Mouse (Mus musculus) midbrain, postnatal 0 days (tissue): ENCODE measurements around the gene Svbp. TPM values are rescaled to one million over a fixed set of nuclear protein-coding genes. Genes with fewer than 3 reads are reported as not detected.
A peak's percentile ranks its signal among the peaks of the same experiment; 100 is the strongest.

Source experiments
- ATAC-seq: fragments of 200-750 bp; cut with Nextera tagmentation; 2 replicates; pipeline ENCODE4 v1.8.0; 2017; ENCODE audit warnings: moderate number of reproducible peaks, mild to moderate bottlenecking, moderate TSS enrichment, moderate library complexity; ENCODE audit not compliant: low FRiP score
- DNase-seq: peaks from one replicate; pipeline ENCODE4 v3.0.0-alpha.2; 2015; ENCODE audit warnings: low spot score
- H3K27ac ChIP-seq: fragments of 300-500 bp; sonication (generic); 2 replicates; pipeline ENCODE4 v1.5.1; 2014; ENCODE audit warnings: low read depth, mild to moderate bottlenecking, low read length, mixed read lengths
- H3K27me3 ChIP-seq: fragments of 300-500 bp; sonication (generic); 2 replicates; pipeline ENCODE4 v1.6.1; 2014; ENCODE audit warnings: low read length, control low read depth, mixed read lengths; ENCODE audit not compliant: insufficient read depth
- H3K36me3 ChIP-seq: fragments of 300-500 bp; sonication (generic); 2 replicates; pipeline ENCODE4 v1.6.1; 2014; ENCODE audit warnings: low read length, control low read depth, mixed read lengths; ENCODE audit not compliant: insufficient read depth
- H3K4me1 ChIP-seq: fragments of 300-500 bp; sonication (generic); 2 replicates; pipeline ENCODE4 v1.6.1; 2014; ENCODE audit warnings: mild to moderate bottlenecking, control low read depth, antibody characterized with exemption, low read length, mixed read lengths; ENCODE audit not compliant: insufficient read depth
- H3K4me2 ChIP-seq: fragments of 300-500 bp; sonication (generic); 2 replicates; pipeline ENCODE4 v1.6.1; 2014; ENCODE audit warnings: low read depth, mild to moderate bottlenecking, low read length, mixed read lengths; ENCODE audit not compliant: poor library complexity, severe bottlenecking
- H3K4me3 ChIP-seq: fragments of 300-500 bp; sonication (generic); 2 replicates; pipeline ENCODE4 v1.5.1; 2014; ENCODE audit warnings: low read depth, mild to moderate bottlenecking, low read length, moderate library complexity
- H3K9ac ChIP-seq: fragments of 300-500 bp; sonication (generic); replicated peaks from 2 replicates; pipeline ENCODE4 v1.6.1; 2014; ENCODE audit warnings: mild to moderate bottlenecking, low read length, moderate library complexity, mixed read lengths; ENCODE audit not compliant: poor library complexity, severe bottlenecking
- H3K9me3 ChIP-seq: fragments of 300-500 bp; sonication (generic); 2 replicates; pipeline ENCODE4 v1.6.1; 2016; ENCODE audit warnings: low read length, control low read depth
- CTCF ChIP-seq: IDR thresholded peaks from 2 replicates; pipeline ENCODE4 v1.5.1; 2016; ENCODE audit warnings: antibody characterized with exemption, mild to moderate bottlenecking
- WGBS: fragments of 180-500 bp; shearing (Covaris S2); extraction: QIAGEN DNeasy Blood & Tissue Kit; methylation state at CpG from one replicate; pipeline ENCODE4 v1.1.7; 2014; 5-methylcytosine and 5-hydroxymethylcytosine counted together
- polyA plus RNA-seq: library from polyadenylated mRNA; unstranded; fragments of >200 nt; fragmentation: Nextera tagmentation; extraction: Ambion mirVana; gene quantifications from 2 replicates; pipeline ENCODE4 v1.2.1, GENCODE M21; 2015
- total RNA-seq: library from RNA; depleted of rRNA; stranded (reverse); fragments of >200 nt; gene quantifications from 2 replicates; pipeline ENCODE4 v1.2.3, GENCODE M21; 2014

Svbp gene
- total and polyA plus RNA-seq, 2 experiments from 2014 or later: 66.3 to 196 TPM

DNA sequence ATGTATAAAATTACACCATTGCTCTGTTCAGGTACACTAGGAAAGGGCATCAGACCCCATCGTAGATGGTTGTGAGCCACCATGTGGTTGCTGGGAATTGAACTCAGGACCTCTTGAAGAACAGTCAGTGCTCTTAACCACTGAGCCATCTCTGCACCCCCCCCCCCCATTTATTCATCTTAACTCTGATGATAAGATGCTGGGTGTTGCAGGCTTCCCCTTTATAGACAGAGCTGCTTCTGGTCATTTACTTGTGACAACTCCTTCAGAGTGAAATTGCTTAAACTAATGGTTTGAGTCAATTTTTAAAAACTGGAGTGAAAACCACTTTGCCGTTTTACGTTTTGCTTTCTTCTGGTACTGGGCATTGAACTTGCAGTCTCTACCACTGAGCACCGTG, 2.3 kb upstream of the Svbp start:
- H3K4me1 ChIP-seq: peaks cover 9% of the 10 kb centered on the region
- H3K4me2 ChIP-seq: no peak overlapping the region
- no peaks in the 10 kb centered on the region for H3K9me3 ChIP-seq
- 86% methylated on average over 4 of the region's 4 CpGs for WGBS
- no peak for DNase-seq
- no peaks in the 10 kb centered on the region for H3K36me3 ChIP-seq
- TF ChIP-seq CTCF: no peak
- ATAC-seq: no peak
- no peak overlapping the region for H3K4me3 ChIP-seq
- H3K27ac ChIP-seq: no peak overlapping the region
- H3K9ac ChIP-seq: no peak overlapping the region
- no peaks in the 10 kb centered on the region for H3K27me3 ChIP-seq

DNA sequence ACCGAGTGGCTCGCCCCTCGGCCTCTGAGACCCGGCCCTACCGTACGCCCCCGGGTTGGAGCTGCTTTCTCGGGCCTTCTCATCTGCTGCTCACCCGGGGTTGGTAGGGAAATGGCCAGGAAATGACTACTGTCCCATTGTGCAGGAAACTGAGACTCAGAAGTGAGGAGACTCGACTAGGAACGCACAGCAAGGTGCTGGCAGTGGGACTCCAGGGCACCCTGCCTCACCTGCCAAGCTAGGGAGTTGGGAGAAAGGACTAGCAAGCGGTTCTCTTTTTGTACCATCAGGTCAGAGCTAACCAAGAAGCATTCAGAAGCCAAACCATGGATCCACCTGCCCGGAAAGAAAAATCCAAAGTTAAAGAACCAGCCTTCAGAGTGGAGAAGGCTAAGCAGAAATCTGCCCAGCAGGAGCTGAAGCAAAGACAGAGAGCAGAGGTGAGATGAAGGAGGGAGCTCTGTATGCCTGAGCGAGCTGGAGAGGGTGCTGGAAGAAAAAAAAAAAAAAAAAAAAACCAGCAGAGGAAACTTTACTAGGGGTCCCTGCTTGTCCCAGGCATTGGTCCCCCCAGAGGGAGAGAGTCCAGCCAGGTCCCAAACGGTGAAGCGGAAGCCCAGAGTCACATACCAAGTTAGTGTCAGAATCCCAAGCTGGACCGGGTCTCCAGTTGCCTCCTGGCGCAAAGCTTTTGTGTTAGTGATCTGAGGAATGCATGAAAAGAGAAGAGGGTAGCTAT, 645 bp downstream of the Svbp start:
- Histone ChIP-seq H3K4me2 (peak overlapping the region; percentile 71), H3K9me3 (no peaks in the 10 kb centered on the region), H3K9ac (peak overlapping the region; percentile 85), H3K27me3 (no peaks in the 10 kb centered on the region), H3K4me1 (peaks cover 10% of the 10 kb centered on the region), H3K36me3 (no peaks in the 10 kb centered on the region), H3K4me3 (peak overlapping the region; percentile 70), H3K27ac (peak overlapping the region; percentile 85)
- 2% methylated on average over 18 of the region's 18 CpGs for WGBS
- DNase-seq (no peak), ATAC-seq (0 out of 2 replicates have a peak, but pooled peaks have one; percentile 14)
- TF ChIP-seq CTCF: no peak

DNA sequence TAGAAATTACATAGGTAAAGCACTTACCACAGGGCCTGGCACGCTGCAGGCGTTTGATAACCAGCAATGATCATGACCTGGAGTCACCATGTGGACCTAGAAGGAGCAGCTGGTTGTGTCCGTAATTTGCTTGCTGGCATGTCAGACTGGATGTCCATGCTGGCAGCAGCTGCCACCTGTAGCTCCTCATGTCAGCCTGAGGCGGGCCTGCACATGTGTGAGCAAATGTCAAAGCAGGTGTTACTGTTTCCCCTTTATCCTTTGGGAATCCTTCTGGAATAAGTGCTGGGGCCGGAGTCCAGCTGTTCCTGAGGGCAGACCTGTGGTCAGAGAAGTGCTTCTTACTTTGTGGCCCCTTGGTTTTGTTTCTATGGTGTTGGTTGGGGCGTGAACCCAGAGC, 3.0 kb downstream of the Svbp start:
- no peak overlapping the region for H3K9ac ChIP-seq
- WGBS: 87% methylated on average over 6 of the region's 6 CpGs
- no peak overlapping the region for H3K27ac ChIP-seq
- no peak overlapping the region for H3K4me2 ChIP-seq
- H3K36me3 ChIP-seq: peaks cover 5% of the 10 kb centered on the region; the same call in 1 of the 2 replicates
- TF ChIP-seq CTCF: no peak
- no peaks in the 10 kb centered on the region for H3K27me3 ChIP-seq
- no peak for ATAC-seq
- H3K4me3 ChIP-seq: no peak overlapping the region
- peaks cover 10% of the 10 kb centered on the region for H3K4me1 ChIP-seq
- DNase-seq: no peak
- no peaks in the 10 kb centered on the region for H3K9me3 ChIP-seq

DNA sequence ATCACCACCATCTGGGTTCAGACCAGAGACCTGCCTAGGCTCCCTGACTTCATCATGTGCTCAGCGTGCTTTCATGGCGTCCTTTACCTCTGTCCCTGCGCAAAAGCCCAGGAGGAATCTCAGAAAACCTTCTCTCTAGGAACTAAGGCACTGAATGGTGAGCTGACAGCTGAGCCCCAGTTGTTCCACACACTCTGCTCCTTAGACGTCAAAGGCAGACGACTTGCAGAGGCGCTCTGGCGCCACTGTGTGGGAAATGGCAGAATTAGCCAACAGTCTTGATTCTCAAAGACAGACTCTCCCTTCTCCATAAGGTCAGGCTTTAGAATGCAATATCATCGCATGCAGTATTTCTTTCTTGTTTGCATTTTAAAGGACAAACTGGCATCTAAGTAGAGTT, 9.6 kb downstream of the Svbp start:
- Histone ChIP-seq H3K27ac (no peak overlapping the region), H3K4me2 (no peak overlapping the region), H3K4me1 (no peaks in the 10 kb centered on the region), H3K27me3 (no peaks in the 10 kb centered on the region), H3K9ac (no peak overlapping the region), H3K36me3 (peaks cover 5% of the 10 kb centered on the region; the same call in 1 of the 2 replicates), H3K4me3 (no peak overlapping the region), H3K9me3 (no peaks in the 10 kb centered on the region)
- 15% methylated on average over 8 of the region's 8 CpGs for WGBS
- DNase-seq (peak; percentile 80), ATAC-seq (peak; percentile 57; the same call in 1 of the 2 replicates)
- peak; percentile 94 for TF ChIP-seq CTCF

DNA sequence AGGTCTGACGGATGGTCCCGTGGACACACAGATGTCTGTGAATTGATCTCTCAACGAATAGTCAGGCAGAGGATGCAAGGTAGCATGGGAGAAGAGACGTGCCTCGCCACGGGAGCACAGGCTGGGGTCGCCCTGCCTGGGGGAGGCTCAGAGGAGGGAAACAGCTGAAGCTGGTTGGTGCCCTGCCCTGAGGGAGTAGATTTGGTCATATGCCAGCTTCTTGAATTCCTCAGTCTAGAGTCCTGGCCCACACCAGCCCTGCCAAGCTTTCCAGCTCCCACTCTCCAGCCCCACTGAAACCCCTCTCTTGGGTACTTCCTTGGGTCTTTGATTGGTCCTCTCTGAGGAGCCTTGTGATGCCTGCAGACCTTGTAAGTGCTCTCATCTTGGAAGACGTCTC, 21.6 kb downstream of the Svbp start:
- H3K4me1 ChIP-seq: no peaks in the 10 kb centered on the region
- H3K9ac ChIP-seq: no peak overlapping the region
- H3K4me3 ChIP-seq: no peak overlapping the region
- 70% methylated on average over 8 of the region's 8 CpGs for WGBS
- H3K9me3 ChIP-seq: no peaks in the 10 kb centered on the region
- TF ChIP-seq CTCF: no peak
- DNase-seq (no peak), ATAC-seq (no peak)
- H3K36me3 ChIP-seq: no peaks in the 10 kb centered on the region
- H3K27me3 ChIP-seq: no peaks in the 10 kb centered on the region
- no peak overlapping the region for H3K4me2 ChIP-seq
- no peak overlapping the region for H3K27ac ChIP-seq

DNA sequence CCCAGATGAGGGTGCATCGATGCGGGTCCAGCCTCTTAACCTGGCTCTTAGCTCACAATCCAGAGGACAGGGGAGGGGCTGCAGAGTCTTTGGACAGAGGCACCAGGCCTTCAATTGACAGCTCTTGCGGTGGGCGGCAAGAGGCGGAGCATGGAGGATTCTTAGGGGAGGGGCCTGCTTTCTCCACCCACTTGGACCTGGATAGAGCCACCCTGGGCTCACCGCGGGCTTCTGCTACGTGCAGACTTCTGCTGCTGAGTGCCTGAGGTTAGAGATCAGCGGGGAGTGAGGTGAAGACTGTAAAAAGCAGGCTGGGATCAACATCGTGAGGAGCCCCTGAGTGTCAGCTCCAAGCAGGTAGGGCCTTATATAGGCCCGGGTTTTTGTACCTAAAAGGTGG, 23.1 kb downstream of the Svbp start, which contains the start of gene Tmem269:
TSS of gene Tmem269 (minus strand) at position 49 of the 400 bp plus-strand sequence.
- no peaks in the 10 kb centered on the region for H3K36me3 ChIP-seq
- H3K4me2 ChIP-seq: no peak within 1 kb of the TSS
- no peaks in the 10 kb centered on the region for H3K9me3 ChIP-seq
- 14% methylated on average over 11 of the region's 11 CpGs for WGBS
- no peak within 1 kb of the TSS for H3K27ac ChIP-seq
- H3K27me3 ChIP-seq: no peaks in the 10 kb centered on the region
- DNase-seq (no peak), ATAC-seq (peak; percentile 38; the same call in 1 of the 2 replicates)
- TF ChIP-seq CTCF: no peak
- H3K4me3 ChIP-seq: no peak within 1 kb of the TSS
- no peak within 1 kb of the TSS for H3K9ac ChIP-seq
- H3K4me1 ChIP-seq: no peaks in the 10 kb centered on the region
